Mouse (Mus musculus): ENCODE results near the gene Jazf1. TPM values are rescaled to one million over a fixed set of nuclear protein-coding genes. Genes with fewer than 3 reads are reported as not detected.

The Jazf1 gene
- polyA plus RNA-seq, 1 experiment from 2014 or later: 56.4 TPM

- Histone ChIP-seq H3K4me1 (ENCODE audit: control insufficient read depth, insufficient read depth, low read depth, low read length) (no peaks in the 10 kb centered on the region; the same call in 1 of the 2 replicates), H3K9me3 (ENCODE audit: control insufficient read depth, low read length) (no peaks in the 10 kb centered on the region), H3K4me3 (ENCODE audit: low read length) (no peak overlapping the region), H3K36me3 (ENCODE audit: control insufficient read depth, insufficient read depth, low read length) (no peaks in the 10 kb centered on the region), H3K27ac (ENCODE audit: low read depth, low read length) (no peak overlapping the region), H3K27me3 (replicated peaks; ENCODE audit: control insufficient read depth, insufficient read depth, low read length) (no peaks in the 10 kb centered on the region), H3K9ac (ENCODE audit: low read depth, low read length) (no peak overlapping the region), H3K4me2 (ENCODE audit: low read length) (no peak overlapping the region)
- no peak for ATAC-seq
- 52% methylated on average over 4 of the region's 4 CpGs for WGBS
These were observed 50.9 kb downstream of the Jazf1 start for GRCm38 (mm10) chr6:53017357-53018205.

GRCm38 (mm10) chr6:53014460-53015455 lies 53.7 kb downstream of the Jazf1 start:
- Histone ChIP-seq H3K4me2 (ENCODE audit: low read length) (no peak overlapping the region), H3K4me3 (ENCODE audit: low read length) (no peak overlapping the region), H3K9ac (ENCODE audit: low read depth, low read length) (no peak overlapping the region), H3K27me3 (replicated peaks; ENCODE audit: control insufficient read depth, insufficient read depth, low read length) (no peaks in the 10 kb centered on the region), H3K36me3 (ENCODE audit: control insufficient read depth, insufficient read depth, low read length) (no peaks in the 10 kb centered on the region), H3K9me3 (ENCODE audit: control insufficient read depth, low read length) (no peaks in the 10 kb centered on the region), H3K27ac (ENCODE audit: low read depth, low read length) (0 out of 2 replicates have a peak overlapping the region, but pooled peaks have one; percentile 3), H3K4me1 (ENCODE audit: control insufficient read depth, insufficient read depth, low read depth, low read length) (no peaks in the 10 kb centered on the region; the same call in 1 of the 2 replicates)
- WGBS: 47% methylated on average over 9 of the region's 9 CpGs
- ATAC-seq: peak; percentile 50; the same call in 1 of the 2 replicates

GRCm38 (mm10) chr6:53010286-53010685 lies 58.1 kb downstream of the Jazf1 start:
- no peak for ATAC-seq
- H3K4me2 ChIP-seq (ENCODE audit: low read length): no peak overlapping the region
- H3K27ac ChIP-seq (ENCODE audit: low read depth, low read length): no peak overlapping the region
- H3K9ac ChIP-seq (ENCODE audit: low read depth, low read length): no peak overlapping the region
- H3K36me3 ChIP-seq (ENCODE audit: control insufficient read depth, insufficient read depth, low read length): no peaks in the 10 kb centered on the region
- WGBS: 75% methylated on average over 2 of the region's 2 CpGs
- H3K4me1 ChIP-seq (ENCODE audit: control insufficient read depth, insufficient read depth, low read depth, low read length): no peaks in the 10 kb centered on the region; the same call in 1 of the 2 replicates
- no peaks in the 10 kb centered on the region for H3K27me3 ChIP-seq (replicated peaks; ENCODE audit: control insufficient read depth, insufficient read depth, low read length)
- no peaks in the 10 kb centered on the region for H3K9me3 ChIP-seq (ENCODE audit: control insufficient read depth, low read length)
- H3K4me3 ChIP-seq (ENCODE audit: low read length): no peak overlapping the region

GRCm38 (mm10) chr6:53006032-53006431 lies 62.4 kb downstream of the Jazf1 start:
- Histone ChIP-seq H3K27me3 (replicated peaks; ENCODE audit: control insufficient read depth, insufficient read depth, low read length) (no peaks in the 10 kb centered on the region), H3K4me2 (ENCODE audit: low read length) (no peak overlapping the region), H3K4me1 (ENCODE audit: control insufficient read depth, insufficient read depth, low read depth, low read length) (no peaks in the 10 kb centered on the region; the same call in 1 of the 2 replicates), H3K4me3 (ENCODE audit: low read length) (no peak overlapping the region), H3K9me3 (ENCODE audit: control insufficient read depth, low read length) (no peaks in the 10 kb centered on the region), H3K36me3 (ENCODE audit: control insufficient read depth, insufficient read depth, low read length) (no peaks in the 10 kb centered on the region), H3K9ac (ENCODE audit: low read depth, low read length) (no peak overlapping the region), H3K27ac (ENCODE audit: low read depth, low read length) (no peak overlapping the region)
- 76% methylated on average over 3 of the region's 3 CpGs for WGBS
- ATAC-seq: no peak

GRCm38 (mm10) chr6:53005544-53005943 lies 62.9 kb downstream of the Jazf1 start:
- 95% methylated on average over 2 of the region's 2 CpGs for WGBS

GRCm38 (mm10) chr6:52990816-52991215 lies 77.6 kb downstream of the Jazf1 start:
- Histone ChIP-seq H3K36me3 (ENCODE audit: control insufficient read depth, insufficient read depth, low read length) (no peaks in the 10 kb centered on the region), H3K4me2 (ENCODE audit: low read length) (no peak overlapping the region), H3K9ac (ENCODE audit: low read depth, low read length) (no peak overlapping the region), H3K4me3 (ENCODE audit: low read length) (no peak overlapping the region), H3K27me3 (replicated peaks; ENCODE audit: control insufficient read depth, insufficient read depth, low read length) (no peaks in the 10 kb centered on the region), H3K4me1 (ENCODE audit: control insufficient read depth, insufficient read depth, low read depth, low read length) (no peaks in the 10 kb centered on the region), H3K27ac (ENCODE audit: low read depth, low read length) (no peak overlapping the region), H3K9me3 (ENCODE audit: control insufficient read depth, low read length) (no peaks in the 10 kb centered on the region)
- 88% methylated on average over 8 of the region's 8 CpGs for WGBS
- no peak for ATAC-seq

More at GRCm38 (mm10) chr6:53005544-53005943, 62.9 kb downstream of the Jazf1 start:
- no peak for ATAC-seq
- Histone ChIP-seq H3K27ac (ENCODE audit: low read depth, low read length) (no peak overlapping the region), H3K4me1 (ENCODE audit: control insufficient read depth, insufficient read depth, low read depth, low read length) (no peaks in the 10 kb centered on the region; the same call in 1 of the 2 replicates), H3K9me3 (ENCODE audit: control insufficient read depth, low read length) (no peaks in the 10 kb centered on the region), H3K4me3 (ENCODE audit: low read length) (no peak overlapping the region), H3K27me3 (replicated peaks; ENCODE audit: control insufficient read depth, insufficient read depth, low read length) (no peaks in the 10 kb centered on the region), H3K4me2 (ENCODE audit: low read length) (no peak overlapping the region), H3K36me3 (ENCODE audit: control insufficient read depth, insufficient read depth, low read length) (no peaks in the 10 kb centered on the region), H3K9ac (ENCODE audit: low read depth, low read length) (no peak overlapping the region)

- Histone ChIP-seq H3K4me1 (ENCODE audit: control insufficient read depth, insufficient read depth, low read depth, low read length) (no peaks in the 10 kb centered on the region), H3K27me3 (replicated peaks; ENCODE audit: control insufficient read depth, insufficient read depth, low read length) (no peaks in the 10 kb centered on the region), H3K36me3 (ENCODE audit: control insufficient read depth, insufficient read depth, low read length) (no peaks in the 10 kb centered on the region), H3K4me3 (ENCODE audit: low read length) (no peak overlapping the region), H3K4me2 (ENCODE audit: low read length) (no peak overlapping the region), H3K27ac (ENCODE audit: low read depth, low read length) (no peak overlapping the region), H3K9me3 (ENCODE audit: control insufficient read depth, low read length) (no peaks in the 10 kb centered on the region), H3K9ac (ENCODE audit: low read depth, low read length) (no peak overlapping the region)
- WGBS: 81% methylated on average over 6 of the region's 6 CpGs
- 0 out of 2 replicates have a peak, but pooled peaks have one; percentile 14 for ATAC-seq
These were observed 80.4 kb downstream of the Jazf1 start for GRCm38 (mm10) chr6:52987905-52988640.

- Histone ChIP-seq H3K27me3 (replicated peaks; ENCODE audit: control insufficient read depth, insufficient read depth, low read length) (no peaks in the 10 kb centered on the region), H3K9ac (ENCODE audit: low read depth, low read length) (no peak overlapping the region), H3K4me1 (ENCODE audit: control insufficient read depth, insufficient read depth, low read depth, low read length) (no peaks in the 10 kb centered on the region), H3K4me3 (ENCODE audit: low read length) (no peak overlapping the region), H3K27ac (ENCODE audit: low read depth, low read length) (no peak overlapping the region), H3K9me3 (ENCODE audit: control insufficient read depth, low read length) (no peaks in the 10 kb centered on the region), H3K36me3 (ENCODE audit: control insufficient read depth, insufficient read depth, low read length) (no peaks in the 10 kb centered on the region), H3K4me2 (ENCODE audit: low read length) (no peak overlapping the region)
- no peak for ATAC-seq
- 52% methylated on average over 4 of the region's 4 CpGs for WGBS
These were observed 81.0 kb downstream of the Jazf1 start for GRCm38 (mm10) chr6:52987391-52987790.

All from hindbrain, embryonic 16.5 days (tissue).